Comparison of ENCODE assay signal across 35 mouse cellular contexts in the genomic region with DNA sequence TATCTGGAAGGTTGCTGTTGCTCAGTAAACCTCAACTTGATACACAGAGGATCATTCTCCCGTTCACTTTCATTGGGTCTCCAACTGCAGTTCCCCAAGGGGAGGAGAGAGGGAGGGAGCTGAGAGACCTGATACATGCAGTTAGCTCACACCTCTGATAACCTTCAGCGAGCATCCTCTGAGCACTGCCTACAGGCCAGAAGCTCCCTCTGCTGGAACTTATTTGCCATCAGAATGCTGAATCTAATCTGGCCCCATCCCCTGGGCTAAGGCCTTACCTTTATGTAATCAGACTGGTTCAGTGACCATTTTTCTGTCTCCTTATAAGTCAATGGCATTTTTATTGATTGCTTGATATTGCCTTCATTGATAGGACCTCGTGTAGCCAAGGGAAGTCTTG. TPM values are rescaled to one million over a fixed set of nuclear protein-coding genes. Genes with fewer than 3 reads are reported as not detected.
DNase-seq lines count a peak whose midpoint lies in the region; ATAC-seq and TF ChIP-seq lines count a peak whose summit lies in the region.
"Had no signal": no experiment of that assay in that cellular context is flagged by ENCODE, and none has a peak within 500 bp of the region (broad histone marks: within the 10 kb centered on the region; RNA-seq: fewer than 3 reads in every experiment).

No protein-coding gene starts in this region.

- H3K4me3 ChIP-seq in hindbrain, postnatal 0 days (ENCODE audit: low read length): no peak overlapping the region
- H3K4me3 ChIP-seq in hindbrain, embryonic 11.5 days (ENCODE audit: low read depth, low read length): no peak overlapping the region
- no peak overlapping the region for H3K4me3 ChIP-seq in lung, postnatal 0 days (ENCODE audit: low read depth, low read length)
- H3K4me3 ChIP-seq in lung, adult 2 months (replicated peaks; ENCODE audit: extremely low read depth, low read depth, low read length): no peak overlapping the region
- H3K4me3 ChIP-seq in cortical plate, adult 2 months (ENCODE audit: insufficient read depth, low read length): no peak overlapping the region
- H3K4me3 ChIP-seq in midbrain, embryonic 10.5 days: no peak overlapping the region
- H3K4me3 ChIP-seq in kidney, embryonic 14.5 days (ENCODE audit: low read length): no peak overlapping the region
- H3K4me3 ChIP-seq: embryonic facial prominence, embryonic 10.5 days; embryonic facial prominence, embryonic 15.5 days; heart, embryonic 12.5 days; limb, embryonic 10.5 days; limb, embryonic 15.5 days; liver, embryonic 13.5 days; myocyte; neural tube, embryonic 12.5 days had no signal

- no peak overlapping the region for H3K27ac ChIP-seq in hindbrain, postnatal 0 days
- H3K27ac ChIP-seq in hindbrain, embryonic 11.5 days (ENCODE audit: low read depth, low read length): no peak overlapping the region
- no peak overlapping the region for H3K27ac ChIP-seq in lung, postnatal 0 days (ENCODE audit: low read length)
- H3K27ac ChIP-seq in cortical plate, adult 2 months (ENCODE audit: insufficient read depth, low read length): no peak overlapping the region
- H3K27ac ChIP-seq in midbrain, embryonic 10.5 days (replicated peaks): no peak overlapping the region
- no peak overlapping the region for H3K27ac ChIP-seq in kidney, embryonic 14.5 days (ENCODE audit: low read depth, low read length)
- H3K27ac ChIP-seq: embryonic facial prominence, embryonic 10.5 days; embryonic facial prominence, embryonic 15.5 days; hindbrain, embryonic 14.5 days; limb, embryonic 10.5 days; limb, embryonic 15.5 days; liver, embryonic 13.5 days; neural tube, embryonic 12.5 days had no signal

- no peak for ATAC-seq in hindbrain, postnatal 0 days
- no peak for ATAC-seq in hindbrain, embryonic 11.5 days (ENCODE audit: low FRiP score)
- no peak for ATAC-seq in lung, postnatal 0 days
- ATAC-seq in kidney, embryonic 14.5 days (ENCODE audit: low FRiP score, low TSS enrichment): no peak
- ATAC-seq: activated CD4-positive, CD25-positive, alpha-beta regulatory T cell, adult 4 months; forebrain, embryonic 14.5 days; inflammation-experienced regulatory T-cells, adult 6 months; midbrain, embryonic 16.5 days; Patski had no signal

- H3K4me1 ChIP-seq in hindbrain, postnatal 0 days (ENCODE audit: insufficient read depth, low read length): no peaks in the 10 kb centered on the region
- no peaks in the 10 kb centered on the region for H3K4me1 ChIP-seq in hindbrain, embryonic 11.5 days (replicated peaks; ENCODE audit: control insufficient read depth, insufficient read depth, low read length)
- no peaks in the 10 kb centered on the region for H3K4me1 ChIP-seq in lung, postnatal 0 days (ENCODE audit: insufficient read depth, low read depth, low read length)
- H3K4me1 ChIP-seq in lung, adult 2 months (ENCODE audit: control insufficient read depth, insufficient read depth, low read length): no peaks in the 10 kb centered on the region
- H3K4me1 ChIP-seq in cortical plate, adult 2 months (ENCODE audit: control insufficient read depth, insufficient read depth, low read length): no peaks in the 10 kb centered on the region
- no peaks in the 10 kb centered on the region for H3K4me1 ChIP-seq in midbrain, embryonic 10.5 days
- H3K4me1 ChIP-seq in kidney, embryonic 14.5 days (ENCODE audit: control insufficient read depth, insufficient read depth, low read length): no peaks in the 10 kb centered on the region
- H3K4me1 ChIP-seq: embryonic facial prominence, embryonic 10.5 days; embryonic facial prominence, embryonic 15.5 days; heart, embryonic 12.5 days; limb, embryonic 10.5 days; limb, embryonic 15.5 days; liver, embryonic 13.5 days; neural tube, embryonic 12.5 days had no signal

- no peak for TF ChIP-seq POLR2A in lung, adult 2 months (IDR thresholded peaks at IDR 0.05; ENCODE audit: borderline replicate concordance, extremely low read depth, low read depth, low read length)
- TF ChIP-seq POLR2A in cortical plate, adult 2 months (IDR thresholded peaks at IDR 0.05; ENCODE audit: extremely low read depth, insufficient read depth, low read length): no peak

- no peak for TF ChIP-seq EP300 in lung, postnatal 0 days (IDR thresholded peaks at IDR 0.05)

- no peaks in the 10 kb centered on the region for H3K27me3 ChIP-seq in hindbrain, postnatal 0 days (ENCODE audit: insufficient read depth, low read length)
- H3K27me3 ChIP-seq in hindbrain, embryonic 11.5 days (ENCODE audit: control insufficient read depth, insufficient read depth, low read length): no peaks in the 10 kb centered on the region
- no peaks in the 10 kb centered on the region for H3K27me3 ChIP-seq in lung, postnatal 0 days (replicated peaks; ENCODE audit: insufficient read depth, low read length)
- no peaks in the 10 kb centered on the region for H3K27me3 ChIP-seq in midbrain, embryonic 10.5 days (ENCODE audit: low read depth, poor library complexity, severe bottlenecking)
- H3K27me3 ChIP-seq in kidney, embryonic 14.5 days (ENCODE audit: control insufficient read depth, insufficient read depth, low read length): no peaks in the 10 kb centered on the region
- H3K27me3 ChIP-seq: embryonic facial prominence, embryonic 15.5 days; heart, embryonic 12.5 days; limb, embryonic 15.5 days; liver, embryonic 13.5 days; neural tube, embryonic 12.5 days; Patski had no signal

- H3K9ac ChIP-seq in hindbrain, postnatal 0 days (replicated peaks; ENCODE audit: low read length): no peak overlapping the region
- no peak overlapping the region for H3K9ac ChIP-seq in hindbrain, embryonic 11.5 days (ENCODE audit: low read depth, low read length)
- H3K9ac ChIP-seq in lung, postnatal 0 days (replicated peaks; ENCODE audit: low read depth): no peak overlapping the region
- H3K9ac ChIP-seq in kidney, embryonic 14.5 days (ENCODE audit: low read depth, low read length): no peak overlapping the region
- H3K9ac ChIP-seq: embryonic facial prominence, embryonic 15.5 days; heart, embryonic 12.5 days; hindbrain, embryonic 14.5 days; limb, embryonic 15.5 days; liver, embryonic 13.5 days; neural tube, embryonic 12.5 days had no signal

- WGBS in hindbrain, postnatal 0 days: 68% methylated on average over 3 of the region's 3 CpGs
- WGBS in hindbrain, embryonic 11.5 days: 58% methylated on average over 3 of the region's 3 CpGs
- WGBS in lung, postnatal 0 days: 47% methylated on average over 3 of the region's 3 CpGs
- 51% methylated on average over 3 of the region's 3 CpGs for WGBS in lung, adult 2 months
- WGBS in midbrain, embryonic 10.5 days: 71% methylated on average over 3 of the region's 3 CpGs
- WGBS in kidney, embryonic 14.5 days: 59% methylated on average over 3 of the region's 3 CpGs

- H3K4me2 ChIP-seq in hindbrain, postnatal 0 days (ENCODE audit: low read depth, low read length): no peak overlapping the region
- no peak overlapping the region for H3K4me2 ChIP-seq in hindbrain, embryonic 11.5 days (replicated peaks; ENCODE audit: low read depth, low read length)
- H3K4me2 ChIP-seq in lung, postnatal 0 days (replicated peaks; ENCODE audit: low read depth, low read length): no peak overlapping the region
- H3K4me2 ChIP-seq in kidney, embryonic 14.5 days (replicated peaks; ENCODE audit: low read depth, low read length): no peak overlapping the region
- H3K4me2 ChIP-seq: embryonic facial prominence, embryonic 15.5 days; heart, embryonic 12.5 days; hindbrain, embryonic 14.5 days; limb, embryonic 15.5 days; liver, embryonic 13.5 days; neural tube, embryonic 12.5 days had no signal

- no peaks in the 10 kb centered on the region for H3K9me3 ChIP-seq in hindbrain, postnatal 0 days (ENCODE audit: low read length)
- no peaks in the 10 kb centered on the region for H3K9me3 ChIP-seq in hindbrain, embryonic 11.5 days (ENCODE audit: control insufficient read depth, low read length)
- H3K9me3 ChIP-seq in lung, postnatal 0 days (ENCODE audit: low read length): no peaks in the 10 kb centered on the region
- 0 out of 2 replicates have a peak, but pooled peaks cover 15% of the 10 kb centered on the region for H3K9me3 ChIP-seq in midbrain, embryonic 10.5 days (replicated peaks)
- no peaks in the 10 kb centered on the region for H3K9me3 ChIP-seq in kidney, embryonic 14.5 days (ENCODE audit: control insufficient read depth, low read length)
- H3K9me3 ChIP-seq: embryonic facial prominence, embryonic 10.5 days; embryonic facial prominence, embryonic 15.5 days; limb, embryonic 10.5 days; limb, embryonic 15.5 days; liver, embryonic 13.5 days; neural tube, embryonic 12.5 days had no signal

- H3K36me3 ChIP-seq in hindbrain, postnatal 0 days (ENCODE audit: insufficient read depth, low read length): no peaks in the 10 kb centered on the region
- no peaks in the 10 kb centered on the region for H3K36me3 ChIP-seq in hindbrain, embryonic 11.5 days (ENCODE audit: control insufficient read depth, insufficient read depth, low read length)
- H3K36me3 ChIP-seq in lung, postnatal 0 days (ENCODE audit: insufficient read depth, low read length): no peaks in the 10 kb centered on the region
- H3K36me3 ChIP-seq in midbrain, embryonic 10.5 days: peaks cover 47% of the 10 kb centered on the region
- H3K36me3 ChIP-seq in kidney, embryonic 14.5 days (ENCODE audit: control insufficient read depth, insufficient read depth, low read length): no peaks in the 10 kb centered on the region
- H3K36me3 ChIP-seq: embryonic facial prominence, embryonic 15.5 days; heart, embryonic 12.5 days; limb, embryonic 15.5 days; liver, embryonic 13.5 days; neural tube, embryonic 12.5 days had no signal

- TF ChIP-seq CTCF in hindbrain, postnatal 0 days (IDR thresholded peaks at IDR 0.05; ENCODE audit: low read depth): peak; percentile 22; the same call in 1 of the 2 replicates
- TF ChIP-seq CTCF in lung, postnatal 0 days (IDR thresholded peaks at IDR 0.05): peak; percentile 29; the same call in 1 of the 2 replicates
- TF ChIP-seq CTCF in lung, adult 2 months (IDR thresholded peaks at IDR 0.05; ENCODE audit: insufficient read depth, low read length): no peak
- peak; percentile 25; the same call in 1 of the 2 replicates for TF ChIP-seq CTCF in cortical plate, adult 2 months (IDR thresholded peaks at IDR 0.05; ENCODE audit: extremely low read depth, insufficient read depth, low read length)

- DNase-seq in hindbrain, postnatal 0 days (ENCODE audit: low spot score): no peak
- DNase-seq in hindbrain, embryonic 11.5 days (ENCODE audit: low spot score): no peak
- DNase-seq in lung, postnatal 0 days (ENCODE audit: low spot score): no peak
- DNase-seq in lung, adult 2 months: no peak
- DNase-seq in R1 (ENCODE audit: low read depth, low spot score): peak; percentile 34
- DNase-seq in midbrain, embryonic 10.5 days (ENCODE audit: low spot score): no peak
- DNase-seq: adrenal gland, adult 2 months; adrenal gland, postnatal 36 days; B cell, adult 2 months; cerebellum, postnatal 14 days; gastrocnemius, postnatal 25 days; heart, adult 18-20 months; heart, postnatal 4 days; kidney, adult 2 months; kidney, postnatal 14 days; liver, embryonic 13.5 days; lung, adult 18-20 months; lung, postnatal 14 days; right cerebral cortex, postnatal 4 days had no signal

RNA-seq across cellular contexts. Expression of gene Tmem132c, which starts 29.5 kb away (rescaled TPM):
- total RNA-seq in hindbrain, postnatal 0 days (2014; rRNA removed): 46.0 and 52.7 TPM in 2 replicates
- 12.9 and 13.5 TPM in 2 replicates for polyA plus RNA-seq in hindbrain, postnatal 0 days (2015; fragmentation: Nextera tagmentation; extraction: Ambion mirVana)
- 18.6 and 21.1 TPM in 2 replicates for polyA plus RNA-seq in hindbrain, embryonic 11.5 days (2014; fragmentation: Nextera tagmentation; extraction: Ambion mirVana)
- 11.1 and 11.8 TPM in 2 replicates for polyA plus RNA-seq in lung, postnatal 0 days (2015; fragmentation: Nextera tagmentation; extraction: Ambion mirVana)
- 13.8 TPM in 2 replicates for polyA plus RNA-seq in lung, adult 2 months (2012; rRNA removed)
- 1.9 and 2.3 TPM in 2 replicates for polyA plus RNA-seq in cortical plate, adult 2 months (2012; rRNA removed)
- polyA plus RNA-seq in midbrain, embryonic 10.5 days (2016; fragmentation: Nextera tagmentation; extraction: Ambion mirVana): 30.0 and 34.0 TPM in 2 replicates
- polyA plus RNA-seq in kidney, embryonic 14.5 days (2014; fragmentation: Nextera tagmentation; extraction: Ambion mirVana): 0.71 and 0.77 TPM in 2 replicates
- total RNA-seq: MEL had no signal
- polyA plus RNA-seq: activated CD4-positive, CD25-positive, alpha-beta regulatory T cell, adult 4 months; myocyte; Patski had no signal
